Mouse (Mus musculus) cerebellum, adult 2 months (tissue): Measurements from ENCODE around the gene Chdh. TPM values are rescaled to one million over a fixed set of nuclear protein-coding genes. Genes with fewer than 3 reads are reported as not detected.
A peak's percentile ranks its signal among the peaks of the same experiment; 100 is the strongest.

Experiments
- DNase-seq, 2 experiments: peaks; one replicate each; pipeline ENCODE4 v3.0.0; 2021
- H3K27ac ChIP-seq: fragments of 200-500 bp; 2 replicates; pipeline ENCODE4 v1.5.1; 2012; ENCODE audit warnings: low read length, control low read depth, inconsistent platforms; ENCODE audit not compliant: insufficient read depth
- H3K27me3 ChIP-seq: fragments of 200-500 bp; 2 replicates; pipeline ENCODE4 v1.6.1; 2012; ENCODE audit warnings: inconsistent platforms, mild to moderate bottlenecking, low read length, moderate library complexity; ENCODE audit not compliant: control insufficient read depth, insufficient read depth
- H3K4me1 ChIP-seq: fragments of 200-500 bp; 2 replicates; pipeline ENCODE4 v1.6.1; 2011; ENCODE audit warnings: low read length; ENCODE audit not compliant: control insufficient read depth, insufficient read depth
- H3K4me3 ChIP-seq: fragments of 200-500 bp; replicated peaks from 2 replicates; pipeline ENCODE3; 2011; ENCODE audit warnings: mild to moderate bottlenecking, low read depth, low read length, control low read depth; ENCODE audit not compliant: insufficient read depth
- CTCF ChIP-seq: fragments of 200-500 bp; IDR thresholded peaks from 2 replicates; pipeline ENCODE4 v1.5.1; 2011; ENCODE audit warnings: low read depth, mild to moderate bottlenecking, control low read depth, low read length, moderate library complexity, borderline replicate concordance; ENCODE audit not compliant: insufficient read depth
- POLR2A ChIP-seq: fragments of 200-500 bp; IDR thresholded peaks from 2 replicates; pipeline ENCODE4 v1.6.1; 2011; ENCODE audit warnings: low read length, control low read depth, borderline replicate concordance; ENCODE audit not compliant: insufficient read depth
- WGBS: fragments of 180-500 bp; shearing (Covaris S2); methylation state at CpG from one replicate; pipeline ENCODE4 v1.1.7; 2018; 5-methylcytosine and 5-hydroxymethylcytosine counted together
- polyA plus RNA-seq: library from polyadenylated mRNA; depleted of rRNA; stranded (reverse); fragments of >200 nt; gene quantifications from 2 replicates; pipeline ENCODE4 v1.2.3, GENCODE M21; 2012

Chdh gene
- polyA plus RNA-seq, 1 experiment, result 4.2 TPM

DNA sequence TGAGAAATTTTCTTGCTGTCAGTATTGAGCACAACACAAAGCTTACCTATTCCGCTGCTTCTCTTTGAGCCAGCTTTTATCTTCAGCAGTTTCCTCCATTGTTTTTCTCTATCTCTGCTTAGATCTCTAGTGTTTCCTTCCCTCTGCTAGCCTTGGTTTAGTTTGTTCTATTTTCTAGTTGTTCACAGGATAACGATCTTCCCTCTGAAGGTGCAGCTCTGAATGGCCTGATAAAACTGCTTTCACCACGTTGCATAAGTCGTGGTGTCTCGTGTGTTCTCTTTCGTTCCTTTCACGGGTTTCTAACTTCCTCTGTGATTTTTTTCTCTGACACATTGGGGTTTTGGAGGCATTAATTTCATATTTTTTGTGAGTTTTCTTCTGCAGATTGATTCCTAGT, 15.6 kb downstream of the Chdh start:
- no peak overlapping the region for H3K4me3 ChIP-seq
- H3K27me3 ChIP-seq, result no peaks in the 10 kb centered on the region
- H3K27ac ChIP-seq, result no peak overlapping the region
- TF ChIP-seq CTCF (no peak), POLR2A (no peak)
- WGBS, result 76% methylated on average over 7 of the region's 7 CpGs
- H3K4me1 ChIP-seq, result no peaks in the 10 kb centered on the region
- DNase-seq, result no peak

- H3K4me1 ChIP-seq, result no peaks in the 10 kb centered on the region
- no peak overlapping the region for H3K4me3 ChIP-seq
- no peak overlapping the region for H3K27ac ChIP-seq
- H3K27me3 ChIP-seq, result no peaks in the 10 kb centered on the region
- DNase-seq, result no peak
- peak; percentile 50; the same call in 1 of the 2 replicates for TF ChIP-seq CTCF
- TF ChIP-seq POLR2A, result no peak
- WGBS, result 42% methylated on average over 2 of the region's 2 CpGs
These were observed 18.6 kb downstream of the Chdh start for GRCm38 (mm10) chr14:30027378-30027777.

- no peak overlapping the region for H3K4me3 ChIP-seq
- H3K27ac ChIP-seq, result no peak overlapping the region
- DNase-seq, result no peak
- H3K27me3 ChIP-seq, result no peaks in the 10 kb centered on the region
- WGBS, result 65% methylated on average over 8 of the region's 8 CpGs
- H3K4me1 ChIP-seq, result peaks cover 8% of the 10 kb centered on the region
- TF ChIP-seq POLR2A (no peak), CTCF (no peak)
These were observed 24.6 kb downstream of the Chdh start for GRCm38 (mm10) chr14:30033405-30033804.

GRCm38 (mm10) chr14:30038431-30038830, 29.6 kb downstream of the Chdh start:
- Histone ChIP-seq H3K4me1 (peaks cover 8% of the 10 kb centered on the region), H3K4me3 (no peak overlapping the region), H3K27me3 (no peaks in the 10 kb centered on the region), H3K27ac (no peak overlapping the region)
- 29% methylated on average over 18 of the region's 18 CpGs for WGBS
- no peak for TF ChIP-seq POLR2A
- no peak for TF ChIP-seq CTCF
- DNase-seq, result no peak

DNA sequence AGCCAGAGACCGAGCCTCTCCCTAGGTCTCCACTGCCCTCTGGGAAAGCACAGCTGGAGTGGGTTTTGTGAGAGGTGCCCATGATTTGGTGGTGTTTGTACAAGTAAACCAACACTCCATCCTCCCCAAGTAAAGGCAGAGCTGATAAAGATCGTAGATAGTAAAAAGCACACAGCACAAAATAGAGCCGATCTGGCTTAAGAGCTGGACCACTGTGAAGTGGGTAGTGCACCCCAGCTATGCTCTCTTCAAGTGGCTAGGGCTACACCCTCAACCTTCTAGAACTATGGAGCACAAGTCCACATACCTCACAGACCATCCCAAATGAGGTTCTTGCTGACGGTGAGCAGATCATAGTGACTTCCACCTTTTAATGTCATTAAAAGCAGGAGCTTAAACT, 30.6 kb downstream of the Chdh start:
- no peaks in the 10 kb centered on the region for H3K27me3 ChIP-seq
- no peak overlapping the region for H3K27ac ChIP-seq
- H3K4me1 ChIP-seq, result peaks cover 8% of the 10 kb centered on the region
- H3K4me3 ChIP-seq, result no peak overlapping the region
- no peak for DNase-seq
- TF ChIP-seq CTCF (no peak), POLR2A (no peak)
- WGBS, result 89% methylated on average over 4 of the region's 4 CpGs

GRCm38 (mm10) chr14:30041836-30042235, 33.0 kb downstream of the Chdh start:
- H3K27ac ChIP-seq, result no peak overlapping the region
- no peak overlapping the region for H3K4me3 ChIP-seq
- H3K4me1 ChIP-seq, result no peaks in the 10 kb centered on the region; the same call in 1 of the 2 replicates
- no peak for DNase-seq
- WGBS, result 67% methylated on average over 9 of the region's 9 CpGs
- TF ChIP-seq POLR2A, result no peak
- TF ChIP-seq CTCF, result no peak
- H3K27me3 ChIP-seq, result no peaks in the 10 kb centered on the region

GRCm38 (mm10) chr14:30043356-30043940, 34.6 kb downstream of the Chdh start:
- Histone ChIP-seq H3K4me3 (no peak overlapping the region), H3K27me3 (no peaks in the 10 kb centered on the region), H3K27ac (no peak overlapping the region), H3K4me1 (no peaks in the 10 kb centered on the region)
- TF ChIP-seq CTCF (no peak), POLR2A (no peak)
- DNase-seq, result no peak
- WGBS, result 83% methylated on average over 7 of the region's 7 CpGs

DNA sequence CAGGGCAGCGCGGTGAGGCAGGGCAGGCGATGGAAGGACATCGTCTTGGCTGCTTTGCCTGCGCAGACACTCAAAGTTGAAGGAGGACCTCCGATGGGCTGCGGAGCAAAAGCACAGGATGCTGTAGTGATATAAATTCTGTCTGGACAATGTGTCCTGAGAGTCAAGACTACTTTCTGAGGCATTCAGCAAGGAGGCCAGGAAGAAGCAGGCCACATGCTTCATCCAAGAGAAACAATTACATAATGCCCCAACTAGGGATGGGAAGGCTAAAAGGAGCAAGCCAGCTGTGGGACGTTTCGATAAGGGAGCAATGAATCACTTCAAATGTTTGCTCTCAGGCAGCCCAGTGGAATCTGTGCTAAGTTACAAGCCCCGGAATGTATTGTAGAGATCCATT, 36.4 kb downstream of the Chdh start:
- Histone ChIP-seq H3K27me3 (no peaks in the 10 kb centered on the region), H3K4me1 (no peaks in the 10 kb centered on the region; the same call in 1 of the 2 replicates), H3K27ac (no peak overlapping the region), H3K4me3 (no peak overlapping the region)
- 89% methylated on average over 10 of the region's 10 CpGs for WGBS
- TF ChIP-seq POLR2A (no peak), CTCF (no peak)
- DNase-seq, result no peak
